Mouse (Mus musculus): ENCODE results near the gene Gm29049.
"Not testable (repeated sequence)": the region's sequence is repeated elsewhere in the genome, so short reads cannot be mapped to it uniquely, and the experiment has no call there.

Gm29049 gene

GRCm38 (mm10) chrY:7997068-7997467 is at the start of gene Gm29049:
Gene Gm29049 (minus strand): TSS chrY:7997168.
- DNase-seq (ENCODE audit: low spot score): not testable (repeated sequence)
